Mouse (Mus musculus) ovary, adult 18-20 months (tissue): ENCODE results near the gene Wasf1.

Experiments used
- DNase-seq: peaks from one replicate; pipeline ENCODE4 v3.0.0; 2022; ENCODE audit warnings: low spot score, mixed read lengths

Gene Wasf1

DNA sequence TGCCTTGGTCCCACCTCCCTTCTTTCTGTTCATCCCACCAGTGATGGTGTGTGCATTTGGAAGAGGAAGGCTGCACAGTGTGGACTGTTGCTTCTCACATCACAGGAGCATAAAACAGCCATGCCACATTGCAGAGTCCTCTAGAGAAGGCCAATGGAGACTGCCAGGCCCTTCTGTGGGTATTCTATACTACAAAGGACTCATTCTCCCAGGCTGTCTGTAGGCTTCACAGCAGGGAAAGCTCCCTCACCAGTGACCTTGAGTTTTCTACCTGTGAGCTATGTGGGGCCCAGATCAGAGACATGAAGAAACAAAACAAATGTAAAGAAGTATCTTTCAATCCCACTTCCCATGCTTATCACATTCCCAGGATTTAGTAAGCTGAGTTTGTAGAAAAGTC is 100.5 kb downstream of the Wasf1 start:
- no peak for DNase-seq

- no peak for DNase-seq
Measured at GRCm38 (mm10) chr10:40984600-40984999, 101.3 kb downstream of the Wasf1 start.

DNA sequence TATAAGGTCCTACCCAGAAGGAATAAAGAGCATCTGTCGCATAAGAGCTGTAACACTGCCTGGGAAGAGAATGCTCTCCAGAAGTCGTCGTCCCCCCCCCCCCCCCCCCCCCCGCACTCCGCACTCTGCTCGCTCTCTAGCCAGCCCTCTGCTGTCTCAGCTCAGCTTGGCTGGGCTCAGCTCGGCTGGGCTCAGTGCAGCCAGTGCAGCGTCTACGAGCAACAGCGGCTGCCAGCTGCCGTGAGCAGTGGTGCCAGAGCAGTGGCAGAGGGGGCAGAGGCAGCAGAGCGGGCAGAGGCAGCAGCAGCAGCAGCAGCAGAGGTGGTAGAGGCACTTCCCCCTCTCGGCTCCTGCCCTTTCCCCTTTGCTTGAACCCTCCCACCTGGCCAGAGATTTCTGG is 102.1 kb downstream of the Wasf1 start:
- no peak for DNase-seq
